Mouse (Mus musculus) MEL (cell line): ENCODE data around the gene Batf3. TPM values are rescaled to one million over a fixed set of nuclear protein-coding genes. Genes with fewer than 3 reads are reported as not detected.

ENCODE experiments used
- DNase-seq: peaks from one replicate; pipeline ENCODE4 v3.0.0; 2011; ENCODE audit warnings: low read depth, low spot score
- H3K27ac ChIP-seq: 2 replicates; pipeline ENCODE4 v1.5.1; 2012; ENCODE audit warnings: low read depth, mild to moderate bottlenecking, control low read depth, low read length, moderate library complexity; ENCODE audit not compliant: control insufficient read depth
- H3K27me3 ChIP-seq, 2 experiments: fragments of 150-350 bp in 1 of 2; sonication (generic) in 1 of 2; 2 replicates each; pipeline ENCODE4 v1.6.1; 2012; ENCODE audit warnings: low read length in 2 of 2, mild to moderate bottlenecking in 2 of 2, improper control_type of control experiment in 1 of 2, moderate library complexity in 1 of 2; ENCODE audit not compliant: insufficient read depth in 2 of 2, control insufficient read depth in 1 of 2
- H3K36me3 ChIP-seq, 2 experiments: 2 replicates each; pipeline ENCODE4 v1.6.1; 2012 to 2014; ENCODE audit warnings: low read length in 2 of 2, improper control_type of control experiment in 1 of 2, inconsistent platforms in 1 of 2, mild to moderate bottlenecking in 1 of 2; ENCODE audit not compliant: insufficient read depth in 2 of 2, control insufficient read depth in 1 of 2
- H3K4me1 ChIP-seq, 2 experiments: fragments of 150-350 bp in 1 of 2; sonication (generic) in 1 of 2; 2 replicates each; pipeline ENCODE4 v1.6.1; 2012; ENCODE audit warnings: low read length in 2 of 2, improper control_type of control experiment in 1 of 2, mild to moderate bottlenecking in 1 of 2; ENCODE audit not compliant: insufficient read depth in 2 of 2, control insufficient read depth in 1 of 2
- H3K4me3 ChIP-seq, 2 experiments: fragments of 150-350 bp in 1 of 2; sonication (generic) in 1 of 2; 2 replicates each; pipeline ENCODE4 v1.5.1; 2012; ENCODE audit warnings: low read depth in 2 of 2, low read length in 2 of 2, mild to moderate bottlenecking in 2 of 2, moderate library complexity in 2 of 2, control low read depth in 1 of 2, improper control_type of control experiment in 1 of 2; ENCODE audit not compliant: control insufficient read depth in 1 of 2, insufficient read depth in 1 of 2
- H3K79me2 ChIP-seq: 2 replicates; pipeline ENCODE4 v1.6.1; 2012; ENCODE audit warnings: mild to moderate bottlenecking, low read length, moderate library complexity; ENCODE audit not compliant: control insufficient read depth, poor library complexity, insufficient read depth
- H3K9ac ChIP-seq: 2 replicates; pipeline ENCODE4 v1.6.1; 2012; ENCODE audit warnings: low read depth, mild to moderate bottlenecking, control low read depth, low read length, moderate library complexity; ENCODE audit not compliant: control insufficient read depth, poor library complexity, severe bottlenecking
- H3K9me3 ChIP-seq: fragments of 150-350 bp; sonication (generic); replicated peaks from 2 replicates; pipeline ENCODE4 v1.6.1; 2012; ENCODE audit warnings: mild to moderate bottlenecking, low read length, improper control_type of control experiment, moderate library complexity; ENCODE audit not compliant: insufficient read depth
- BHLHE40 ChIP-seq: IDR thresholded peaks from 2 replicates; pipeline ENCODE4 v1.6.1; 2012; ENCODE audit warnings: low read depth, mild to moderate bottlenecking, inconsistent platforms, low read length, improper control_type of control experiment, borderline replicate concordance
- CHD2 ChIP-seq: IDR thresholded peaks from 2 replicates; pipeline ENCODE4 v1.6.1; 2011; ENCODE audit warnings: low read length, improper control_type of control experiment
- E2F4 ChIP-seq: IDR thresholded peaks from 2 replicates; pipeline ENCODE4 v1.6.1; 2011; ENCODE audit warnings: low read depth, low read length, improper control_type of control experiment, borderline replicate concordance
- ELF1 ChIP-seq: IDR thresholded peaks from 2 replicates; pipeline ENCODE4 v1.6.1; 2014; ENCODE audit warnings: low read depth, mild to moderate bottlenecking, inconsistent platforms, low read length, improper control_type of control experiment, moderate library complexity
- HCFC1 ChIP-seq: IDR thresholded peaks from 2 replicates; pipeline ENCODE4 v1.6.1; 2012; ENCODE audit warnings: low read depth, mild to moderate bottlenecking, inconsistent platforms, low read length, improper control_type of control experiment, moderate library complexity
- JUND ChIP-seq: IDR thresholded peaks from 2 replicates; pipeline ENCODE4 v1.6.1; 2011; ENCODE audit warnings: low read depth, mild to moderate bottlenecking, improper control_type of control experiment, low read length
- MAFK ChIP-seq: IDR thresholded peaks from 2 replicates; pipeline ENCODE4 v1.6.1; 2011; ENCODE audit warnings: low read depth, mild to moderate bottlenecking, low read length, improper control_type of control experiment, borderline replicate concordance
- MAX ChIP-seq: IDR thresholded peaks from 2 replicates; pipeline ENCODE4 v1.6.1; 2011; ENCODE audit warnings: low read length, improper control_type of control experiment
- MAZ ChIP-seq: IDR thresholded peaks from 2 replicates; pipeline ENCODE4 v1.6.1; 2012; ENCODE audit warnings: low read depth, mild to moderate bottlenecking, inconsistent platforms, low read length, improper control_type of control experiment
- MXI1 ChIP-seq: IDR thresholded peaks from 2 replicates; pipeline ENCODE4 v1.6.1; 2011; ENCODE audit warnings: mild to moderate bottlenecking, low read depth, low read length, improper control_type of control experiment
- MYC ChIP-seq: IDR thresholded peaks from 2 replicates; pipeline ENCODE4 v1.6.1; 2011; ENCODE audit warnings: low read depth, mild to moderate bottlenecking, low read length, improper control_type of control experiment, moderate library complexity
- NELFE ChIP-seq: IDR thresholded peaks from 2 replicates; pipeline ENCODE4 v1.6.1; 2011; ENCODE audit warnings: low read depth, low read length, improper control_type of control experiment
- NRF1 ChIP-seq: IDR thresholded peaks from 2 replicates; pipeline ENCODE4 v1.6.1; 2014; ENCODE audit warnings: low read depth, mild to moderate bottlenecking, inconsistent platforms, low read length, improper control_type of control experiment, moderate library complexity; ENCODE audit not compliant: poor library complexity, insufficient read depth, severe bottlenecking
- POLR2A ChIP-seq, 2 experiments: IDR thresholded peaks; 2 replicates each; pipeline ENCODE4 v1.6.1; 2011 to 2012; ENCODE audit warnings: low read length in 2 of 2, mild to moderate bottlenecking in 2 of 2, control low read depth in 1 of 2, improper control_type of control experiment in 1 of 2, low read depth in 1 of 2, moderate library complexity in 1 of 2; ENCODE audit not compliant: control insufficient read depth in 1 of 2, insufficient read depth in 1 of 2, poor library complexity in 1 of 2
- POLR2AphosphoS5 ChIP-seq: IDR thresholded peaks from 2 replicates; pipeline ENCODE4 v1.6.1; 2012; ENCODE audit warnings: low read depth, borderline replicate concordance, mild to moderate bottlenecking, inconsistent platforms, low read length, moderate library complexity, mixed read lengths
- RAD21 ChIP-seq: IDR thresholded peaks from 2 replicates; pipeline ENCODE4 v1.6.1; 2011; ENCODE audit warnings: mild to moderate bottlenecking, low read depth, low read length, improper control_type of control experiment
- SIN3A ChIP-seq: IDR thresholded peaks from 2 replicates; pipeline ENCODE4 v1.6.1; 2012; ENCODE audit warnings: low read length, improper control_type of control experiment, inconsistent platforms
- TBP ChIP-seq: IDR thresholded peaks from 2 replicates; pipeline ENCODE4 v1.8.0; 2011; ENCODE audit warnings: low read depth, low read length, improper control_type of control experiment
- TCF12 ChIP-seq: IDR thresholded peaks from 2 replicates; pipeline ENCODE4 v1.6.1; 2014; ENCODE audit warnings: low read depth, mild to moderate bottlenecking, inconsistent platforms, low read length, improper control_type of control experiment, moderate library complexity
- UBTF ChIP-seq: IDR thresholded peaks from 2 replicates; pipeline ENCODE4 v1.6.1; 2012; ENCODE audit warnings: low read depth, mild to moderate bottlenecking, inconsistent platforms, low read length, improper control_type of control experiment, moderate library complexity, borderline replicate concordance; ENCODE audit not compliant: insufficient read depth
- USF1 ChIP-seq: IDR thresholded peaks from 2 replicates; pipeline ENCODE4 v1.6.1; 2014; ENCODE audit warnings: low read depth, mild to moderate bottlenecking, inconsistent platforms, low read length, improper control_type of control experiment, moderate library complexity
- ZC3H11A ChIP-seq: IDR thresholded peaks from 2 replicates; pipeline ENCODE4 v1.6.1; 2012; ENCODE audit warnings: low read depth, mild to moderate bottlenecking, inconsistent platforms, low read length, improper control_type of control experiment
- ZKSCAN1 ChIP-seq: IDR thresholded peaks from 2 replicates; pipeline ENCODE4 v1.6.1; 2012; ENCODE audit warnings: low read depth, mild to moderate bottlenecking, inconsistent platforms, low read length, improper control_type of control experiment, moderate library complexity
- ZNF384 ChIP-seq: IDR thresholded peaks from 2 replicates; pipeline ENCODE4 v1.6.1; 2012; ENCODE audit warnings: low read depth, mild to moderate bottlenecking, inconsistent platforms, low read length, improper control_type of control experiment
- polyA plus RNA-seq, 2 experiments: library from polyadenylated mRNA; stranded (reverse) in 1 of 2; unstranded in 1 of 2; fragments of >175 nt in 1 of 2; fragments of >200 nt in 1 of 2; gene quantifications; 2 replicates each; pipeline versions ENCODE4 v1.2.1 to v1.2.4; 2012; ENCODE audit warnings: low replicate concordance in 2 of 2, low read depth in 1 of 2; ENCODE audit not compliant: insufficient read length in 2 of 2, insufficient read depth in 1 of 2, missing spikeins in 1 of 2
- total RNA-seq: library from RNA; depleted of rRNA; stranded (reverse); fragments of 300-350 nt; gene quantifications from 2 replicates; pipeline ENCODE4 v1.2.3, GENCODE M21; 2012

The Batf3 gene
- total and polyA plus RNA-seq, 3 experiments = 1.5 to 2.4 TPM; not detected in 1

GRCm38 (mm10) chr1:191062241-191062780, 35.3 kb upstream of the Batf3 start:
- H3K9me3 ChIP-seq = no peaks in the 10 kb centered on the region
- H3K27ac ChIP-seq = peak overlapping the region; percentile 75
- H3K4me3 ChIP-seq = peak overlapping the region; percentile 73 to 88
- DNase-seq = no peak
- H3K9ac ChIP-seq = peak overlapping the region; percentile 86
- no peaks in the 10 kb centered on the region for H3K27me3 ChIP-seq
- no peak for TF ChIP-seq SIN3A
- TF ChIP-seq ZKSCAN1 = no peak
- TF ChIP-seq RAD21 = no peak
- no peak for TF ChIP-seq MXI1
- TF ChIP-seq TBP = no peak
- no peak for TF ChIP-seq JUND
- TF ChIP-seq ZC3H11A = no peak
- TF ChIP-seq USF1 = no peak
- TF ChIP-seq ZNF384 = no peak
- peaks cover 20% of the 10 kb centered on the region for H3K79me2 ChIP-seq
- H3K36me3 ChIP-seq = peaks cover 2 to 15% of the 10 kb centered on the region in 2 experiments; a peak in 3 of 4 replicates
- H3K4me1 ChIP-seq = peaks cover 5 to 16% of the 10 kb centered on the region in 2 experiments; a peak in 3 of 4 replicates

- H3K4me3 ChIP-seq = peak within 1 kb of the TSS; percentile 73 to 88
- H3K9ac ChIP-seq = peak within 1 kb of the TSS; percentile 90
- H3K9me3 ChIP-seq = no peaks in the 10 kb centered on the region
- peak; percentile 95 for DNase-seq
- peaks cover 2 to 15% of the 10 kb centered on the region in 2 experiments; a peak in 3 of 4 replicates for H3K36me3 ChIP-seq
- H3K4me1 ChIP-seq = peaks cover 5 to 16% of the 10 kb centered on the region in 2 experiments; a peak in 3 of 4 replicates
- H3K79me2 ChIP-seq = peaks cover 20% of the 10 kb centered on the region
- peak within 1 kb of the TSS; percentile 75 for H3K27ac ChIP-seq
- H3K27me3 ChIP-seq = no peaks in the 10 kb centered on the region
- TF ChIP-seq MXI1 (peak; percentile 28), JUND (no peak), ELF1 (peak; percentile 70; the same call in 1 of the 2 replicates), NRF1 (no peak), POLR2A (IDR thresholded peaks at IDR 0.05; ENCODE audit: control insufficient read depth in 1 of 2, insufficient read depth in 1 of 2, low read depth in 1 of 2, low read length in 2 of 2, poor library complexity in 1 of 2) (peak; percentile 70 to 93), MAFK (no peak), SIN3A (peak; percentile 81), HCFC1 (peak; percentile 94), POLR2AphosphoS5 (no peak), MAX (peak; percentile 21), CHD2 (no peak), E2F4 (peak; percentile 97; the same call in 1 of the 2 replicates), NELFE (peak; percentile 71), TBP (peak; percentile 94), BHLHE40 (no peak), UBTF (peak; percentile 97; the same call in 1 of the 2 replicates), MAZ (peak; percentile 64), TCF12 (peak; percentile 95), MYC (no peak)
These were observed 34.7 kb upstream of the Batf3 start, which contains the start of the genes Tatdn3 and Nsl1 for GRCm38 (mm10) chr1:191062781-191063485. TSS of gene Tatdn3 (minus strand) at chr1:191062932. TSS of gene Nsl1 (plus strand) at chr1:191063012.
